Mouse (Mus musculus) kidney, embryonic 15.5 days (tissue): ENCODE results near the gene Bcl7a. TPM values are rescaled to one million over a fixed set of nuclear protein-coding genes. Genes with fewer than 3 reads are reported as not detected.

Experiments
- ATAC-seq: fragments of 200-750 bp; cut with Nextera tagmentation; replicated peaks from 2 replicates; pipeline ENCODE4 v1.8.0; 2017; ENCODE audit warnings: moderate TSS enrichment; ENCODE audit not compliant: low FRiP score
- H3K27ac ChIP-seq: fragments of 300-500 bp; sonication (generic); 2 replicates; pipeline ENCODE4 v1.5.1; 2015; ENCODE audit warnings: mild to moderate bottlenecking, inconsistent platforms
- H3K27me3 ChIP-seq: fragments of 300-500 bp; sonication (generic); 2 replicates; pipeline ENCODE4 v1.6.1; 2015; ENCODE audit warnings: inconsistent platforms
- H3K36me3 ChIP-seq: fragments of 300-500 bp; sonication (generic); 2 replicates; pipeline ENCODE4 v1.6.1; 2015; ENCODE audit warnings: inconsistent platforms
- H3K4me1 ChIP-seq: fragments of 300-500 bp; sonication (generic); 2 replicates; pipeline ENCODE4 v1.6.1; 2015; ENCODE audit warnings: inconsistent platforms
- H3K4me2 ChIP-seq: fragments of 300-500 bp; sonication (generic); 2 replicates; pipeline ENCODE4 v1.6.1; 2015; ENCODE audit warnings: moderate library complexity, mild to moderate bottlenecking, inconsistent platforms
- H3K4me3 ChIP-seq: fragments of 300-500 bp; sonication (generic); replicated peaks from 2 replicates; pipeline ENCODE4 v1.5.1; 2015; ENCODE audit warnings: mild to moderate bottlenecking, inconsistent platforms
- H3K9ac ChIP-seq: fragments of 300-500 bp; sonication (generic); 2 replicates; pipeline ENCODE4 v1.6.1; 2015; ENCODE audit warnings: mild to moderate bottlenecking, inconsistent platforms
- H3K9me3 ChIP-seq: fragments of 300-500 bp; sonication (generic); replicated peaks from 2 replicates; pipeline ENCODE4 v1.6.1; 2016; ENCODE audit warnings: inconsistent platforms
- WGBS: fragments of 180-500 bp; shearing (Covaris S2); methylation state at CpG from one replicate; pipeline ENCODE4 v1.1.7; 2015; ENCODE audit warnings: mixed read lengths; 5-methylcytosine and 5-hydroxymethylcytosine counted together
- polyA plus RNA-seq: library from polyadenylated mRNA; unstranded; fragments of >200 nt; fragmentation: Nextera tagmentation; extraction: Ambion mirVana; gene quantifications from 2 replicates; pipeline ENCODE4 v1.2.1, GENCODE M21; 2015

The Bcl7a gene
- polyA plus RNA-seq, 1 experiment from 2014 or later: 41.7 TPM

DNA sequence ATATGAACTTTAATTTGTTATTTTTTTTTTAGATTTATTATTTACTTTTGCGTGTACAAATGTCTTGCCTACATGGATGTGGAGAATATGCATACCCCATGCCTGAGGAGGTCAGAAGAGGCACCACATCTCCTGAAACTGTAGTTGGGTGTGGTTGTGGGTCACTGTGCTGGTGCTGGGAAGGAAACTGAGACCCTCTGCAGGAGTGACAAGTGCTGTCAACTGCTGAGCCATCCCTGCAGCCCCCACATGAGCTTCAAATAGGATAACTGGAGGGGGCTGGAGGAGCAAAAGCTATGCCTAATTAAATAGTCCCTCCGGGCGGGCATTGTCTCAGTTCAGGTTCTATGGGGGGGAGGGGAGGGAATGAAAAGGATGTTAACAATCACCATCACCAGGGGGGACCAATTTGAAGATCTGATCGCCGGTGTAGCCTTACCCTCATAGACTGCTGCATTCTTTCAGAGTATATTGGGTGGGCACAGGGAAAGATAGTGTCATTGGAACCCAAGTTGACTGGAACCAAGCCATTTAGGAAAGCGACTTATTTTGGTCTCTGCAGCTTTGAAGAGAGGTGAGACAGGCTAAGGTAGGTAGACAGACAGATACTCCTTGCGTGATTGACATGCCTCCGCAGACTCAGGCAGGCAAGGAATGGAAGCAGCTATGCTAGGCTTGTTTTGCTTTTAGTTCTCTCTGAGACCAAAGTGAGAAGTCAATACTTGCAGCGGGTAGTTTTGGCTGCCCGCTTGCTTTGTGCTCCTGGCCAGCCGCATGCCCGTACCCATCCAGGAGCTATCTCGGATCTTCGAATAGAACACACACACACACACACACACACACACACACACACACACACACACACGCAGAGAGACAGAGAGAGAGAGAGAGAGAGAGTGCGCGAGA is 47.2 kb downstream of the Bcl7a start:
- peaks cover 37% of the 10 kb centered on the region for H3K4me1 ChIP-seq
- H3K27ac ChIP-seq: no peak overlapping the region
- H3K4me2 ChIP-seq: peak overlapping the region; percentile 67
- H3K36me3 ChIP-seq: no peaks in the 10 kb centered on the region
- H3K9me3 ChIP-seq: no peaks in the 10 kb centered on the region
- ATAC-seq: no peak
- H3K9ac ChIP-seq: 0 out of 2 replicates have a peak overlapping the region, but pooled peaks have one; percentile 14
- 7% methylated on average over 17 of the region's 17 CpGs for WGBS
- no peaks in the 10 kb centered on the region for H3K27me3 ChIP-seq
- H3K4me3 ChIP-seq: peak overlapping the region; percentile 43

DNA sequence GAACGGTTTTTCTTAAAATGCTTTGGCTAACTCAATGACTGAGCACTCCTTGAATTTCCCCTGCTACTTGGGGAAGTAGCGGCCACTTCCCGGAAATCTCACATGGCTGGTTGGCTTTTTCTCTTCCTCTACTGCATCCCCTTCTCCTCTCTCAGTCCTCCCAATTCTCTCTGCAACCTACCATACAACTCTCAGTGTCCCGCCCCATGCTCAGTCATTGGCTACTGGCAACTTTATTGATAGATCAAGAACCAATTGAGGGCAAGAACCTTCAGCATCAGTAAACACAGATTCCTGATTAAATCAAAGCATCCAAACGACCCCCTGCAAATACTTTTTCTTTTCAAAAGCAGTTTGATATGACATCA is 47.8 kb downstream of the Bcl7a start:
- WGBS: 8% methylated on average over 5 of the region's 5 CpGs
- Histone ChIP-seq H3K4me2 (peak overlapping the region; percentile 67), H3K27me3 (no peaks in the 10 kb centered on the region), H3K4me3 (peak overlapping the region; percentile 43), H3K9ac (0 out of 2 replicates have a peak overlapping the region, but pooled peaks have one; percentile 14), H3K9me3 (no peaks in the 10 kb centered on the region), H3K4me1 (peaks cover 43% of the 10 kb centered on the region), H3K27ac (no peak overlapping the region), H3K36me3 (no peaks in the 10 kb centered on the region)
- no peak for ATAC-seq

- Histone ChIP-seq H3K4me3 (peak overlapping the region; percentile 80), H3K4me1 (peaks cover 62% of the 10 kb centered on the region), H3K4me2 (peak overlapping the region; percentile 71), H3K27ac (peak overlapping the region; percentile 92), H3K9me3 (no peaks in the 10 kb centered on the region), H3K9ac (peak overlapping the region; percentile 86), H3K27me3 (no peaks in the 10 kb centered on the region), H3K36me3 (no peaks in the 10 kb centered on the region)
- WGBS: 16% methylated on average over 5 of the region's 5 CpGs
- peak; percentile 15; the same call in 1 of the 2 replicates for ATAC-seq
These were observed 50.2 kb downstream of the Bcl7a start for GRCm38 (mm10) chr5:123393786-123394302.

GRCm38 (mm10) chr5:123394303-123394956 is 50.8 kb downstream of the Bcl7a start, which contains the start of gene Mlxip:
Mlxip (plus strand) TSS chr5:123394798.
- H3K4me1 ChIP-seq: peaks cover 62% of the 10 kb centered on the region

DNA sequence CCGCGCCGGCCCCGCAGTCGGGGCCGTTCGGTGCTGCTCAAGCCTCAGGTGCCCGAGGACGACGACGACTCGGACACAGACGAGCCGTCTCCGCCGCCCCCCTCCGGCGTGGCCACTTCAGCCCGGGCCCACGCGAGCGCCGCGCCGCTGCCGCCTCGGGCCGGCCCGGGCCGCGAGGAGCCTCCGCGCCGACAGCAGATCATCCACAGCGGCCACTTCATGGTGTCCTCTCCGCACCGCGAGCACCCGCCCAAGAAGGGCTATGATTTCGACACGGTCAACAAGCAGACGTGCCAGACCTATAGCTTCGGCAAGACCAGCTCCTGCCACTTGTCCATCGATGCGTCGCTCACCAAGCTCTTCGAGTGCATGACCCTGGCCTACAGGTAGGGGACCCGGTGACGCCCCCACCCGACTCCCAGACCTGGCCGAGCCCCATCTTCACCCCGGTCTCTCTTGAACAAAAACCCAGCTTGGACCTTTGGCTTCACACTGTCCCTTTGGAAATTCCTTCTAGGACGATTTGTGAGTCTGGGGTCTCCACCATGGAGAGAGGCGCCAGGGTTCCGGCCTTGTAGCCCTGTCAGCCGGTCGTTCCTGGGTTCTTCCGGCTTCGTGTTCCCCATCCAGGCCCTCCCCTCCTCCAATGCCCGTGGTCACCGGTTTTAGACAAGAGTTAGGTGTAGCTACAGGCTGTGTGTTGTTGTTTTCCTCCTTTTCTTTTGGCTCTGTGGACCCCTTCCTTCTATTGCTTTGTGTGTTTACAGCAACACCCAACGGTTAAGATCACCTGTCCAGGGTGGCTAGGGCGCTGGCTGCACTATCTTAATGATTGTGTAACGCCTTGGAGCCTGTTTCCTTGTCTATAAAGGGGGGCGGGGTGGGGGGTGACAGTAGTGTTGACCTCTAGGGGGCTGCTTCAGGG is 51.6 kb downstream of the Bcl7a start:
- Histone ChIP-seq H3K9me3 (no peaks in the 10 kb centered on the region), H3K27ac (peak overlapping the region; percentile 92), H3K27me3 (no peaks in the 10 kb centered on the region), H3K4me3 (peak overlapping the region; percentile 80), H3K36me3 (no peaks in the 10 kb centered on the region), H3K4me2 (peak overlapping the region; percentile 71), H3K4me1 (peaks cover 58% of the 10 kb centered on the region), H3K9ac (peak overlapping the region; percentile 86)
- under 1% methylated on average over 64 of the region's 65 CpGs for WGBS
- ATAC-seq: peak; percentile 40

More at GRCm38 (mm10) chr5:123394303-123394956, 50.8 kb downstream of the Bcl7a start, which contains the start of gene Mlxip:
- H3K4me3 ChIP-seq: peak within 1 kb of the TSS; percentile 80
- WGBS: 0% methylated on average over 50 of the region's 50 CpGs
- peak within 1 kb of the TSS; percentile 71 for H3K4me2 ChIP-seq
- H3K36me3 ChIP-seq: no peaks in the 10 kb centered on the region
- peak within 1 kb of the TSS; percentile 86 for H3K9ac ChIP-seq
- no peaks in the 10 kb centered on the region for H3K9me3 ChIP-seq
- ATAC-seq: peak; percentile 98
- no peaks in the 10 kb centered on the region for H3K27me3 ChIP-seq
- H3K27ac ChIP-seq: peak within 1 kb of the TSS; percentile 92

DNA sequence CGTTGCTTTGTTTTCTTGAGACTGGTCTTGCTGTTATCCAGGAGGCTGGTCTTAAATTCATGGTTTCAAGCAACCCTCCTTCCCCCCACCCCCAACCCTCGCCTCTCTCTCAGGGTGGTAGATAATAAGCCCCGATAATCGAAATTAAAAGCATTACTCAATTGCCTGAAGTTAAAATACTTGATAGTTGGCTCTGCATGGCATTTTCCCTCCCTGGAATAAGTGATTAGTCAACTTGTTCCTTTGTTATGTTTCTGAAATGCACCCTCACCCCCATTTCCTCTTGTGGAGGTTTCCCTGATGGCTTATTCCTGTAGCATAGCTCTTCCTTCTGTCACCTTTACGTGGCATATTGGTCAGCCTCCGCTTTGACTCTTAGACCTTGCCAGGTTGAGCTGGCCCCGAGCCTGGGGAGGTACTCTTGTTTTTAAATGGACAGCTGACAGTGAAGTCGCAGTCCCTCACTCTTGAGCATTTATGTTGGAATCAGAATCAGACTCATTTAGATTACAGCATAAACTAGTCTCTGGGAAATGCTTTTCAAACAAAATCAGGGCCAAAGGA is 53.3 kb downstream of the Bcl7a start:
- ATAC-seq: no peak
- peak overlapping the region; percentile 71 for H3K4me2 ChIP-seq
- H3K36me3 ChIP-seq: no peaks in the 10 kb centered on the region
- no peaks in the 10 kb centered on the region for H3K27me3 ChIP-seq
- 0 out of 2 replicates have a peak overlapping the region, but pooled peaks have one; percentile 86 for H3K9ac ChIP-seq
- H3K9me3 ChIP-seq: no peaks in the 10 kb centered on the region
- H3K4me1 ChIP-seq: peaks cover 44% of the 10 kb centered on the region
- WGBS: 44% methylated on average over 8 of the region's 8 CpGs
- H3K4me3 ChIP-seq: peak overlapping the region; percentile 80
- H3K27ac ChIP-seq: no peak overlapping the region

DNA sequence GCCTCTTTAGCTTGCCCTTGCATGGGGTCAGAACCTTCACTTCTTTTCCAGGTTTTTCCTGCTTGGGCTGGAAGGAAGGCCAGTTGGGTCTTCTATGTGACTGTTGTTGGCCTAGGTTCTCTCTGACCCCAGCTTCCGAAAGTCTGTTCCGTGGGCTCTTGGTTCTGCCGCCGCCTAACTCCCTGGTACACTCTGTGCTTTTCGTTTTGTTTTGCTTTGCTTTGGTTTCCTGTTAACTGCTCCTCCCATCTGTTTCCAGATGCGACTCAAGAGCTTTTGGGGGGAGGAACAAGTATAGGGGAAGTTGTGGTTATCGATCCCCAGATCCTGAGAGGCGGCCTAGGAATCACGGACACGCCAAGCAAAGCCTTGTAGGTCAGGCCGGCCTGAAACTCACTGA is 54.2 kb downstream of the Bcl7a start:
- Histone ChIP-seq H3K4me3 (peak overlapping the region; percentile 10; the same call in 1 of the 2 replicates), H3K4me1 (peaks cover 44% of the 10 kb centered on the region), H3K9me3 (no peaks in the 10 kb centered on the region), H3K36me3 (no peaks in the 10 kb centered on the region), H3K4me2 (peak overlapping the region; percentile 71), H3K27ac (peak overlapping the region; percentile 25; the same call in 1 of the 2 replicates), H3K9ac (no peak overlapping the region), H3K27me3 (no peaks in the 10 kb centered on the region)
- ATAC-seq: no peak
- WGBS: 62% methylated on average over 11 of the region's 11 CpGs

DNA sequence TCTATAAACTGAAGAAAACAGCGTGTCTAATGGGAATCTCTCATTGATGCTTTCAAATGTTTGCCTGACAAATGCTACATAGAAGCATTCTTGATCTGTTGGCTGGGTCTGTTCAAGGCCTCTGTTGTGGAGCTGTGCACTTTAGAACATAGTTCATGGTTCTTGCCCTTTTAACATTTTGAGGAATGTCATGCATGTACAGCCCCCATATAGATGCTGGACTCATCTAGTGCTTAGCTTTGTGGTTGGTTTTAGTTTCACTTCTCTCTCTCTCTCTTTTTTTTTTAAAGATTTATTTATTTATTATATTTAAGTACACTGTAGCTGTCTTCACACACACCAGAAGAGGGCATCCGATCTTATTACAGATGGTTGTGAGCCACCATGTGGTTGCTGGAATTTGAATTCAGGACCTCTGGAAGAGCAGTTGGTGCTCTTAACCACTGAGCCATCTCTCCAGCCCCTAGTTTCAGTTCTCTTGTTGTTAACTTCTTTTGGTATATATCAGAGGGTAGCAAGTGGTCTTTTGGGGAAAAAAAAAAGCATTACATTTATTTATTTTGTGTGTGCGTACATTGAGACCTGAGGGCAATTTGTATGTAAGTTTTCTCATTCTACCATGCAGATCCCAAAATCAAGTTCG is 55.3 kb downstream of the Bcl7a start:
- no peak for ATAC-seq
- Histone ChIP-seq H3K27me3 (no peaks in the 10 kb centered on the region), H3K4me3 (no peak overlapping the region), H3K36me3 (no peaks in the 10 kb centered on the region), H3K4me1 (peaks cover 39% of the 10 kb centered on the region), H3K9me3 (no peaks in the 10 kb centered on the region), H3K9ac (no peak overlapping the region), H3K27ac (no peak overlapping the region), H3K4me2 (no peak overlapping the region)
- WGBS: 87% methylated on average over 4 of the region's 4 CpGs

- no peak for ATAC-seq
- Histone ChIP-seq H3K36me3 (peaks cover 2% of the 10 kb centered on the region; the same call in 1 of the 2 replicates), H3K9me3 (no peaks in the 10 kb centered on the region), H3K4me1 (peaks cover 14% of the 10 kb centered on the region; the same call in 1 of the 2 replicates), H3K27me3 (no peaks in the 10 kb centered on the region), H3K27ac (no peak overlapping the region), H3K4me2 (no peak overlapping the region), H3K4me3 (no peak overlapping the region), H3K9ac (no peak overlapping the region)
- WGBS: 95% methylated on average over 3 of the region's 3 CpGs
These were observed 60.8 kb downstream of the Bcl7a start for GRCm38 (mm10) chr5:123404480-123404879.

DNA sequence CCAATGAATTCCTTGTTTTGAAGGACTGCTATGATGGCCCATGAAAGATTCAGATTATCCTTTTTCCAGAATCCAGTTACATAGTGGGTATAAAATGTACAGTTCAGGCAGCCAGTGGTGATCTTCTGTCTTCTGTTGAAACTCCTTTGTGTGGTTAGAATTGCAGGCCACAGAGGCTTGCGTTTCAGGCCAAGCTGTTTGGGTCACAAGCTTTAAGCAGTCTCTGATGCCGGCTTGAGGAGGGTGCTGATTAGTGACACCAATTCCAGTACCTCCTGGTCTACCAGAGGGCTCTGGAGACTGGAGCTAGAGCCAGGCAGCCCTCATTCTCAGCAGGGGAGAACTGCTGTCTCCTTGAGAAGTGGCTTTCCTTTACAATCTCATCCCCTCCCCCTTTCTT is 63.3 kb downstream of the Bcl7a start:
- peaks cover 14% of the 10 kb centered on the region; the same call in 1 of the 2 replicates for H3K36me3 ChIP-seq
- ATAC-seq: no peak
- WGBS: 46% methylated on average over 2 of the region's 2 CpGs

More for the DNA sequence above, 63.3 kb downstream of the Bcl7a start:
- Histone ChIP-seq H3K4me1 (peaks cover 14% of the 10 kb centered on the region; the same call in 1 of the 2 replicates), H3K27ac (no peak overlapping the region), H3K9me3 (no peaks in the 10 kb centered on the region), H3K4me3 (no peak overlapping the region), H3K9ac (no peak overlapping the region), H3K4me2 (no peak overlapping the region), H3K27me3 (no peaks in the 10 kb centered on the region)
